Mouse (Mus musculus): ENCODE results near the gene Cdc16. TPM values are rescaled to one million over a fixed set of nuclear protein-coding genes. Genes with fewer than 3 reads are reported as not detected.

Cdc16 gene
- polyA plus RNA-seq, 1 experiment from 2014 or later = 166 TPM

Other genes starting within 250 kb of the Cdc16 start
- not detected in 2 replicates for gene 1700029H14Rik, start 195.2 kb upstream of the Cdc16 start, polyA plus RNA-seq (2015; fragmentation: Nextera tagmentation; extraction: Ambion mirVana)
- 28.3 and 30.7 TPM in 2 replicates for gene Rasa3, start 80.1 kb upstream of the Cdc16 start, polyA plus RNA-seq (2015; fragmentation: Nextera tagmentation; extraction: Ambion mirVana)
- gene Cfap97d2, start 51.8 kb upstream of the Cdc16 start, polyA plus RNA-seq (2015; fragmentation: Nextera tagmentation; extraction: Ambion mirVana) = 1.3 and 1.8 TPM in 2 replicates
- 42.4 and 46.2 TPM in 2 replicates for gene Upf3a, start 27.9 kb downstream of the Cdc16 start, polyA plus RNA-seq (2015; fragmentation: Nextera tagmentation; extraction: Ambion mirVana)
- not detected in 2 replicates for gene AF366264, start 80.7 kb downstream of the Cdc16 start, polyA plus RNA-seq (2015; fragmentation: Nextera tagmentation; extraction: Ambion mirVana)
- 43.9 and 48.8 TPM in 2 replicates for gene Champ1, start 112.0 kb downstream of the Cdc16 start, polyA plus RNA-seq (2015; fragmentation: Nextera tagmentation; extraction: Ambion mirVana)
- gene Coprs, start 132.6 kb downstream of the Cdc16 start, polyA plus RNA-seq (2015; fragmentation: Nextera tagmentation; extraction: Ambion mirVana) = 116 and 127 TPM in 2 replicates